Mouse (Mus musculus) MEL (cell line): ENCODE results near the gene Ctdnep1. TPM values are rescaled to one million over a fixed set of nuclear protein-coding genes. Genes with fewer than 3 reads are reported as not detected.

ENCODE experiments used
- DNase-seq: peaks from one replicate; pipeline ENCODE4 v3.0.0; 2011; ENCODE audit warnings: low read depth, low spot score
- H3K27ac ChIP-seq: 2 replicates; pipeline ENCODE4 v1.5.1; 2012; ENCODE audit warnings: low read depth, mild to moderate bottlenecking, control low read depth, low read length, moderate library complexity; ENCODE audit not compliant: control insufficient read depth
- H3K27me3 ChIP-seq, 2 experiments: fragments of 150-350 bp in 1 of 2; sonication (generic) in 1 of 2; 2 replicates each; pipeline ENCODE4 v1.6.1; 2012; ENCODE audit warnings: low read length in 2 of 2, mild to moderate bottlenecking in 2 of 2, improper control_type of control experiment in 1 of 2, moderate library complexity in 1 of 2; ENCODE audit not compliant: insufficient read depth in 2 of 2, control insufficient read depth in 1 of 2
- H3K36me3 ChIP-seq, 2 experiments: 2 replicates each; pipeline ENCODE4 v1.6.1; 2012 to 2014; ENCODE audit warnings: low read length in 2 of 2, improper control_type of control experiment in 1 of 2, inconsistent platforms in 1 of 2, mild to moderate bottlenecking in 1 of 2; ENCODE audit not compliant: insufficient read depth in 2 of 2, control insufficient read depth in 1 of 2
- H3K4me1 ChIP-seq, 2 experiments: fragments of 150-350 bp in 1 of 2; sonication (generic) in 1 of 2; 2 replicates each; pipeline ENCODE4 v1.6.1; 2012; ENCODE audit warnings: low read length in 2 of 2, improper control_type of control experiment in 1 of 2, mild to moderate bottlenecking in 1 of 2; ENCODE audit not compliant: insufficient read depth in 2 of 2, control insufficient read depth in 1 of 2
- H3K4me3 ChIP-seq, 2 experiments: fragments of 150-350 bp in 1 of 2; sonication (generic) in 1 of 2; 2 replicates each; pipeline ENCODE4 v1.5.1; 2012; ENCODE audit warnings: low read depth in 2 of 2, low read length in 2 of 2, mild to moderate bottlenecking in 2 of 2, moderate library complexity in 2 of 2, control low read depth in 1 of 2, improper control_type of control experiment in 1 of 2; ENCODE audit not compliant: control insufficient read depth in 1 of 2, insufficient read depth in 1 of 2
- H3K79me2 ChIP-seq: 2 replicates; pipeline ENCODE4 v1.6.1; 2012; ENCODE audit warnings: mild to moderate bottlenecking, low read length, moderate library complexity; ENCODE audit not compliant: control insufficient read depth, poor library complexity, insufficient read depth
- H3K9ac ChIP-seq: 2 replicates; pipeline ENCODE4 v1.6.1; 2012; ENCODE audit warnings: low read depth, mild to moderate bottlenecking, control low read depth, low read length, moderate library complexity; ENCODE audit not compliant: control insufficient read depth, poor library complexity, severe bottlenecking
- H3K9me3 ChIP-seq: fragments of 150-350 bp; sonication (generic); replicated peaks from 2 replicates; pipeline ENCODE4 v1.6.1; 2012; ENCODE audit warnings: mild to moderate bottlenecking, low read length, improper control_type of control experiment, moderate library complexity; ENCODE audit not compliant: insufficient read depth
- CHD1 ChIP-seq: IDR thresholded peaks from 2 replicates; pipeline ENCODE4 v1.6.1; 2012; ENCODE audit warnings: low read depth, mild to moderate bottlenecking, inconsistent platforms, low read length, improper control_type of control experiment
- CTCF ChIP-seq, 3 experiments: IDR thresholded peaks in 2 of 3; conservative IDR thresholded peaks in 1 of 3; 2 replicates each; pipeline ENCODE4 v1.5.1; 2011 to 2012; ENCODE audit warnings: low read length in 3 of 3, low read depth in 2 of 3, mild to moderate bottlenecking in 2 of 3, improper control_type of control experiment in 1 of 3, inconsistent platforms in 1 of 3, mixed read lengths in 1 of 3, moderate library complexity in 1 of 3; ENCODE audit not compliant: control insufficient read depth in 1 of 3, insufficient read depth in 1 of 3, poor library complexity in 1 of 3, severe bottlenecking in 1 of 3
- E2F4 ChIP-seq: IDR thresholded peaks from 2 replicates; pipeline ENCODE4 v1.6.1; 2011; ENCODE audit warnings: low read depth, low read length, improper control_type of control experiment, borderline replicate concordance
- ELF1 ChIP-seq: IDR thresholded peaks from 2 replicates; pipeline ENCODE4 v1.6.1; 2014; ENCODE audit warnings: low read depth, mild to moderate bottlenecking, inconsistent platforms, low read length, improper control_type of control experiment, moderate library complexity
- EP300 ChIP-seq, 2 experiments: IDR thresholded peaks; 2 replicates each; pipeline ENCODE4 v1.6.1; 2011; ENCODE audit warnings: improper control_type of control experiment in 2 of 2, low read length in 2 of 2, low read depth in 1 of 2, mild to moderate bottlenecking in 1 of 2
- ETS1 ChIP-seq: IDR thresholded peaks from 2 replicates; pipeline ENCODE4 v1.6.1; 2012; ENCODE audit warnings: low read depth, mild to moderate bottlenecking, inconsistent platforms, low read length, improper control_type of control experiment, moderate library complexity
- GATA1 ChIP-seq: IDR thresholded peaks from 2 replicates; pipeline ENCODE4 v1.6.1; 2011; ENCODE audit warnings: low read depth, low read length, improper control_type of control experiment
- HCFC1 ChIP-seq: IDR thresholded peaks from 2 replicates; pipeline ENCODE4 v1.6.1; 2012; ENCODE audit warnings: low read depth, mild to moderate bottlenecking, inconsistent platforms, low read length, improper control_type of control experiment, moderate library complexity
- JUND ChIP-seq: IDR thresholded peaks from 2 replicates; pipeline ENCODE4 v1.6.1; 2011; ENCODE audit warnings: low read depth, mild to moderate bottlenecking, improper control_type of control experiment, low read length
- KAT2A ChIP-seq: conservative IDR thresholded peaks from 2 replicates; pipeline ENCODE4 v1.6.1; 2012; ENCODE audit warnings: low read depth, low read length, improper control_type of control experiment, inconsistent platforms
- MAX ChIP-seq: IDR thresholded peaks from 2 replicates; pipeline ENCODE4 v1.6.1; 2011; ENCODE audit warnings: low read length, improper control_type of control experiment
- MXI1 ChIP-seq: IDR thresholded peaks from 2 replicates; pipeline ENCODE4 v1.6.1; 2011; ENCODE audit warnings: mild to moderate bottlenecking, low read depth, low read length, improper control_type of control experiment
- MYB ChIP-seq: IDR thresholded peaks from 2 replicates; pipeline ENCODE4 v1.6.1; 2011; ENCODE audit warnings: mild to moderate bottlenecking, low read depth, low read length, improper control_type of control experiment
- MYC ChIP-seq: IDR thresholded peaks from 2 replicates; pipeline ENCODE4 v1.6.1; 2011; ENCODE audit warnings: low read depth, mild to moderate bottlenecking, low read length, improper control_type of control experiment, moderate library complexity
- NRF1 ChIP-seq: IDR thresholded peaks from 2 replicates; pipeline ENCODE4 v1.6.1; 2014; ENCODE audit warnings: low read depth, mild to moderate bottlenecking, inconsistent platforms, low read length, improper control_type of control experiment, moderate library complexity; ENCODE audit not compliant: poor library complexity, insufficient read depth, severe bottlenecking
- POLR2A ChIP-seq, 2 experiments: IDR thresholded peaks; 2 replicates each; pipeline ENCODE4 v1.6.1; 2011 to 2012; ENCODE audit warnings: low read length in 2 of 2, mild to moderate bottlenecking in 2 of 2, control low read depth in 1 of 2, improper control_type of control experiment in 1 of 2, low read depth in 1 of 2, moderate library complexity in 1 of 2; ENCODE audit not compliant: control insufficient read depth in 1 of 2, insufficient read depth in 1 of 2, poor library complexity in 1 of 2
- RAD21 ChIP-seq: IDR thresholded peaks from 2 replicates; pipeline ENCODE4 v1.6.1; 2011; ENCODE audit warnings: mild to moderate bottlenecking, low read depth, low read length, improper control_type of control experiment
- SIN3A ChIP-seq: IDR thresholded peaks from 2 replicates; pipeline ENCODE4 v1.6.1; 2012; ENCODE audit warnings: low read length, improper control_type of control experiment, inconsistent platforms
- SMC3 ChIP-seq: IDR thresholded peaks from 2 replicates; pipeline ENCODE4 v1.6.1; 2011; ENCODE audit warnings: low read depth, low read length, improper control_type of control experiment
- TBP ChIP-seq: IDR thresholded peaks from 2 replicates; pipeline ENCODE4 v1.8.0; 2011; ENCODE audit warnings: low read depth, low read length, improper control_type of control experiment
- TCF12 ChIP-seq: IDR thresholded peaks from 2 replicates; pipeline ENCODE4 v1.6.1; 2014; ENCODE audit warnings: low read depth, mild to moderate bottlenecking, inconsistent platforms, low read length, improper control_type of control experiment, moderate library complexity
- UBTF ChIP-seq: IDR thresholded peaks from 2 replicates; pipeline ENCODE4 v1.6.1; 2012; ENCODE audit warnings: low read depth, mild to moderate bottlenecking, inconsistent platforms, low read length, improper control_type of control experiment, moderate library complexity, borderline replicate concordance; ENCODE audit not compliant: insufficient read depth
- USF1 ChIP-seq: IDR thresholded peaks from 2 replicates; pipeline ENCODE4 v1.6.1; 2014; ENCODE audit warnings: low read depth, mild to moderate bottlenecking, inconsistent platforms, low read length, improper control_type of control experiment, moderate library complexity
- USF2 ChIP-seq, 2 experiments: IDR thresholded peaks; 2 replicates each; pipeline ENCODE4 v1.6.1; 2011 to 2012; ENCODE audit warnings: improper control_type of control experiment in 2 of 2, low read length in 2 of 2, borderline replicate concordance in 1 of 2, inconsistent platforms in 1 of 2, low read depth in 1 of 2, mild to moderate bottlenecking in 1 of 2; ENCODE audit not compliant: insufficient read depth in 1 of 2
- ZC3H11A ChIP-seq: IDR thresholded peaks from 2 replicates; pipeline ENCODE4 v1.6.1; 2012; ENCODE audit warnings: low read depth, mild to moderate bottlenecking, inconsistent platforms, low read length, improper control_type of control experiment
- ZKSCAN1 ChIP-seq: IDR thresholded peaks from 2 replicates; pipeline ENCODE4 v1.6.1; 2012; ENCODE audit warnings: low read depth, mild to moderate bottlenecking, inconsistent platforms, low read length, improper control_type of control experiment, moderate library complexity
- ZMIZ1 ChIP-seq: IDR thresholded peaks from 2 replicates; pipeline ENCODE4 v1.6.1; 2012; ENCODE audit warnings: low read depth, mild to moderate bottlenecking, inconsistent platforms, low read length, improper control_type of control experiment, moderate library complexity
- polyA plus RNA-seq, 2 experiments: library from polyadenylated mRNA; stranded (reverse) in 1 of 2; unstranded in 1 of 2; fragments of >175 nt in 1 of 2; fragments of >200 nt in 1 of 2; gene quantifications; 2 replicates each; pipeline versions ENCODE4 v1.2.1 to v1.2.4; 2012; ENCODE audit warnings: low replicate concordance in 2 of 2, low read depth in 1 of 2; ENCODE audit not compliant: insufficient read length in 2 of 2, insufficient read depth in 1 of 2, missing spikeins in 1 of 2
- total RNA-seq: library from RNA; depleted of rRNA; stranded (reverse); fragments of 300-350 nt; gene quantifications from 2 replicates; pipeline ENCODE4 v1.2.3, GENCODE M21; 2012

The Ctdnep1 gene
- total and polyA plus RNA-seq, 3 experiments = 47.3 to 133 TPM; not detected in 1

- Histone ChIP-seq H3K4me3 (peak overlapping the region; percentile 41 to 53), H3K27ac (peak overlapping the region; percentile 75), H3K36me3 (peaks cover 0 to 33% of the 10 kb centered on the region in 2 experiments; a peak in 2 of 4 replicates)
- TF ChIP-seq CTCF (IDR thresholded peaks at IDR 0.05 in 2 of 3, conservative IDR thresholded peaks at IDR 0.05 in 1 of 3; ENCODE audit: control insufficient read depth in 1 of 3, insufficient read depth in 1 of 3, low read depth in 2 of 3, low read length in 3 of 3, poor library complexity in 1 of 3, severe bottlenecking in 1 of 3) = peak; percentile 40 to 57 (median 50)
- TF ChIP-seq POLR2A (IDR thresholded peaks at IDR 0.05; ENCODE audit: control insufficient read depth in 1 of 2, insufficient read depth in 1 of 2, low read depth in 1 of 2, low read length in 2 of 2, poor library complexity in 1 of 2) = peak in 1 of 2 experiments; percentile 3; a peak in 1 of 4 replicates
- TF ChIP-seq HCFC1 = peak; percentile 99
- peak; percentile 92; the same call in 1 of the 2 replicates for TF ChIP-seq KAT2A
- no peak for TF ChIP-seq ZC3H11A
- 0 out of 2 replicates have a peak, but pooled peaks have one; percentile 6 for TF ChIP-seq GATA1
- TF ChIP-seq, all 39 proteins: peak for 5
- H3K27me3 ChIP-seq = no peaks in the 10 kb centered on the region
- H3K9ac ChIP-seq = peak overlapping the region; percentile 44
- no peaks in the 10 kb centered on the region for H3K9me3 ChIP-seq
- DNase-seq = peak; percentile 94
- peaks cover 25% of the 10 kb centered on the region for H3K79me2 ChIP-seq
- peaks cover 1 to 34% of the 10 kb centered on the region in 2 experiments for H3K4me1 ChIP-seq
These were observed 39.8 kb downstream of the Ctdnep1 start for GRCm38 (mm10) chr11:70020731-70021263.

GRCm38 (mm10) chr11:70021264-70022132 lies 40.5 kb downstream of the Ctdnep1 start:
- Histone ChIP-seq H3K27me3 (no peaks in the 10 kb centered on the region), H3K4me3 (peak overlapping the region; percentile 41 to 53), H3K79me2 (peaks cover 25% of the 10 kb centered on the region), H3K4me1 (peaks cover 0 to 34% of the 10 kb centered on the region in 2 experiments; a peak in 3 of 4 replicates), H3K27ac (no peak overlapping the region), H3K9me3 (no peaks in the 10 kb centered on the region), H3K9ac (0 out of 2 replicates have a peak overlapping the region, but pooled peaks have one; percentile 12), H3K36me3 (peaks cover 0 to 32% of the 10 kb centered on the region in 2 experiments; a peak in 2 of 4 replicates)
- DNase-seq = peak; percentile 99
- TF ChIP-seq MXI1 (peak; percentile 82), MYC (no peak), CHD1 (no peak), NRF1 (0 out of 2 replicates have a peak, but pooled peaks have one; percentile 15), SIN3A (peak; percentile 89), ZC3H11A (no peak), UBTF (no peak), MAX (no peak), HCFC1 (no peak), USF1 (no peak), ELF1 (peak; percentile 58), MYB (no peak), SMC3 (no peak), ETS1 (no peak), EP300 (IDR thresholded peaks at IDR 0.05; ENCODE audit: low read depth in 1 of 2, low read length in 2 of 2) (no peak), E2F4 (peak; percentile 62; the same call in 1 of the 2 replicates), TBP (no peak), ZMIZ1 (no peak), RAD21 (no peak), USF2 (IDR thresholded peaks at IDR 0.05; ENCODE audit: borderline replicate concordance in 1 of 2, insufficient read depth in 1 of 2, low read depth in 1 of 2, low read length in 2 of 2) (no peak), ZKSCAN1 (no peak), TCF12 (no peak), CTCF (IDR thresholded peaks at IDR 0.05 in 2 of 3, conservative IDR thresholded peaks at IDR 0.05 in 1 of 3; ENCODE audit: control insufficient read depth in 1 of 3, insufficient read depth in 1 of 3, low read depth in 2 of 3, low read length in 3 of 3, poor library complexity in 1 of 3, severe bottlenecking in 1 of 3) (no peak), JUND (no peak)
